In the genomic region with DNA sequence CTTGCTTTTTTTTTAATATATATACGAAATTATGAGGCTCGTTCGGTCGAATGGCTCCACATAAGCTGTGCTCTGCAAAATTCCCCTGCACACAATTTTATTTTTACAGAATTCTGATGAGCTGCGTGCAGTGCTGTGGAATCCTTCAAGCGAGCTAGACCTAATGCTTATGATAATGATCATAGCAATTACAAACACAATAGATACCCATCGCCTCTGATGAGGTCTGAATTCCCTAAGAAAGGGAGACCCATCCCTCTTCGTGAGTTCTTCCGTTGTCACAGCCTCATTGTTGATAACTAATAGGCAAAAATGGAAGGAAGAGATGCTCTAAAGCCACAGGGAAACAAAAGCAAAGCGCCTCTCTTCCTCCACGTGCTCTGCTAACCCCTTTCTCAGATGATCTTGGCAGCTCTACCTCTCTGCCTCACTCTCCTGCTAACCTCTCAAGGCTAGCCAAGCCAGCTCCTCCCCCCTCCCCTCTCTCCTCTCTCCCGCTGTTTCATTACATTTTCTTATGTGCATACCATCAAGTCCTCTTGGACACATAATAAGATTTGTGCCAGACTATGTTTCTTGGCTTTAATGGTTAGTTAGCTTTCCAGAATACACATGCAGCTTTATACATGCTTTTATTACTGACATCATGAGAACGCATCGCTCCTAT, we compare ENCODE assay signal across 10 mouse cellular contexts.
DNase-seq lines count a peak whose midpoint lies in the region; ATAC-seq lines count a peak whose summit lies in the region.
"Had no signal": no experiment of that assay in that cellular context is flagged by ENCODE, and none has a peak within 500 bp of the region (broad histone marks: within the 10 kb centered on the region; RNA-seq: fewer than 3 reads in every experiment).

No protein-coding gene starts in this region.

- H3K27ac ChIP-seq in heart, embryonic 15.5 days, result peak overlapping the region; percentile 29; the same call in 1 of the 2 replicates
- no peak overlapping the region for H3K27ac ChIP-seq in forebrain, embryonic 16.5 days (ENCODE audit: low read length)
- H3K27ac ChIP-seq in midbrain, embryonic 12.5 days (replicated peaks), result 0 out of 2 replicates have a peak overlapping the region, but pooled peaks have one; percentile 2

- H3K9me3 ChIP-seq in heart, embryonic 15.5 days (replicated peaks), result no peaks in the 10 kb centered on the region
- no peaks in the 10 kb centered on the region for H3K9me3 ChIP-seq in forebrain, embryonic 16.5 days (ENCODE audit: control insufficient read depth, low read length)
- no peaks in the 10 kb centered on the region for H3K9me3 ChIP-seq in midbrain, embryonic 12.5 days

- H3K4me1 ChIP-seq in heart, embryonic 15.5 days (replicated peaks), result peaks cover 28% of the 10 kb centered on the region
- H3K4me1 ChIP-seq in forebrain, embryonic 16.5 days (replicated peaks; ENCODE audit: control insufficient read depth, insufficient read depth, low read length), result peaks cover 18% of the 10 kb centered on the region
- peaks cover 21% of the 10 kb centered on the region for H3K4me1 ChIP-seq in midbrain, embryonic 12.5 days

- no peak for ATAC-seq in heart, embryonic 15.5 days (replicated peaks; ENCODE audit: insufficient number of reproducible peaks, insufficient read depth, low FRiP score, low read depth)
- peak; percentile 75 for ATAC-seq in forebrain, embryonic 16.5 days
- no peak for ATAC-seq in midbrain, embryonic 12.5 days (ENCODE audit: low FRiP score, low read depth)

- 57% methylated on average over 14 of the region's 14 CpGs for WGBS in heart, embryonic 15.5 days
- WGBS in forebrain, embryonic 16.5 days, result 26% methylated on average over 14 of the region's 14 CpGs
- WGBS in midbrain, embryonic 12.5 days, result 45% methylated on average over 14 of the region's 14 CpGs

- intact Hi-C loops in heart, postnatal 25 days (cut with DNase I), result loop anchor here (5.0 kb wide), 1 partner anchor 89 kb away; no protein-coding TSS in a partner anchor

- no peak overlapping the region for H3K4me3 ChIP-seq in heart, embryonic 15.5 days
- H3K4me3 ChIP-seq in forebrain, embryonic 16.5 days (replicated peaks; ENCODE audit: low read length), result peak overlapping the region; percentile 6; the same call in 1 of the 2 replicates
- H3K4me3 ChIP-seq in midbrain, embryonic 12.5 days, result no peak overlapping the region

- DNase-seq in heart, postnatal 25 days (ENCODE audit: low spot score), result no peak
- peak; percentile 17 for DNase-seq in NIH3T3 (ENCODE audit: low read depth)
- no peak for DNase-seq in gastrocnemius, adult 8-10 months (ENCODE audit: low spot score in 2 of 2)
- DNase-seq in cerebellum, postnatal 4 days (ENCODE audit: low spot score in 2 of 2), result no peak
- no peak for DNase-seq in adrenal gland, postnatal 4 days (ENCODE audit: low spot score in 2 of 2)
- DNase-seq: adrenal gland, postnatal 14 days; left cerebral cortex, postnatal 4 days had no signal

- H3K36me3 ChIP-seq in heart, embryonic 15.5 days, result no peaks in the 10 kb centered on the region
- H3K36me3 ChIP-seq in forebrain, embryonic 16.5 days (ENCODE audit: control insufficient read depth, insufficient read depth), result no peaks in the 10 kb centered on the region
- no peaks in the 10 kb centered on the region for H3K36me3 ChIP-seq in midbrain, embryonic 12.5 days

- no peaks in the 10 kb centered on the region for H3K27me3 ChIP-seq in heart, embryonic 15.5 days
- H3K27me3 ChIP-seq in forebrain, embryonic 16.5 days (replicated peaks; ENCODE audit: control insufficient read depth, insufficient read depth, low read length), result no peaks in the 10 kb centered on the region
- H3K27me3 ChIP-seq in midbrain, embryonic 12.5 days, result 0 out of 2 replicates have a peak, but pooled peaks cover 3% of the 10 kb centered on the region

- no peak overlapping the region for H3K4me2 ChIP-seq in heart, embryonic 15.5 days
- peak overlapping the region; percentile 42 for H3K4me2 ChIP-seq in forebrain, embryonic 16.5 days (ENCODE audit: low read length)
- peak overlapping the region; percentile 10; the same call in 1 of the 2 replicates for H3K4me2 ChIP-seq in midbrain, embryonic 12.5 days (replicated peaks)

- H3K9ac ChIP-seq in heart, embryonic 15.5 days, result no peak overlapping the region
- peak overlapping the region; percentile 54 for H3K9ac ChIP-seq in forebrain, embryonic 16.5 days (replicated peaks; ENCODE audit: low read depth, low read length)
- no peak overlapping the region for H3K9ac ChIP-seq in midbrain, embryonic 12.5 days (replicated peaks)
